ENCODE assay signal across 10 mouse cellular contexts in genomic region chr15:84639072-84639450, GRCm38 (mm10). TPM values are rescaled to one million over a fixed set of nuclear protein-coding genes. Genes with fewer than 3 reads are reported as not detected.
DNase-seq lines count a peak whose midpoint lies in the region; ATAC-seq and TF ChIP-seq lines count a peak whose summit lies in the region.
"Had no signal": no experiment of that assay in that cellular context is flagged by ENCODE, and none has a peak within 500 bp of the region (broad histone marks: within the 10 kb centered on the region; RNA-seq: fewer than 3 reads in every experiment).

No protein-coding gene starts in this region.

- H3K27me3 ChIP-seq in heart, embryonic 10.5 days (ENCODE audit: insufficient read depth, poor library complexity, severe bottlenecking), result no peaks in the 10 kb centered on the region
- H3K27me3 ChIP-seq in limb, embryonic 13.5 days, result no peaks in the 10 kb centered on the region

- H3K27ac ChIP-seq in heart, embryonic 10.5 days, result peak overlapping the region; percentile 89
- H3K27ac ChIP-seq in layer of hippocampus, adult 2 months, result peak overlapping the region; percentile 90
- peak overlapping the region; percentile 19; the same call in 1 of the 2 replicates for H3K27ac ChIP-seq in bone marrow macrophage, adult 2 months (ENCODE audit: insufficient read depth, low read depth, low read length)
- peak overlapping the region; percentile 69 for H3K27ac ChIP-seq in limb, embryonic 13.5 days

- WGBS in heart, embryonic 10.5 days, result 50% methylated on average over 5 of the region's 5 CpGs
- WGBS in limb, embryonic 13.5 days, result 34% methylated on average over 5 of the region's 5 CpGs

- no peaks in the 10 kb centered on the region for H3K9me3 ChIP-seq in heart, embryonic 10.5 days
- no peaks in the 10 kb centered on the region for H3K9me3 ChIP-seq in limb, embryonic 13.5 days

- no peak overlapping the region for H3K4me3 ChIP-seq in heart, embryonic 10.5 days
- no peak overlapping the region for H3K4me3 ChIP-seq in layer of hippocampus, adult 2 months
- no peak overlapping the region for H3K4me3 ChIP-seq in bone marrow macrophage, adult 2 months (ENCODE audit: insufficient read depth, low read length)
- H3K4me3 ChIP-seq in limb, embryonic 13.5 days, result no peak overlapping the region
- H3K4me3 ChIP-seq: myocyte had no signal

- no peak for DNase-seq in heart, embryonic 10.5 days (ENCODE audit: low spot score)
- no peak for DNase-seq in heart, postnatal 10 days
- no peak for DNase-seq in layer of hippocampus, adult 2 months (ENCODE audit: low spot score in 2 of 2)
- no peak for DNase-seq in layer of hippocampus, adult 11-12 months (ENCODE audit: low spot score)
- no peak for DNase-seq in cerebellum, adult 8-10 months
- DNase-seq in spleen, postnatal 14 days (ENCODE audit: low spot score in 2 of 2), result no peak

- H3K4me2 ChIP-seq in limb, embryonic 13.5 days (replicated peaks), result no peak overlapping the region

- no peak for ATAC-seq in limb, embryonic 13.5 days (ENCODE audit: low FRiP score, low read depth)
- ATAC-seq: inflammation-experienced regulatory T-cells, adult 6 months had no signal

- no peak for TF ChIP-seq CTCF in layer of hippocampus, adult 2 months (conservative IDR thresholded peaks at IDR 0.05)
- no peak for TF ChIP-seq CTCF in bone marrow macrophage, adult 2 months (IDR thresholded peaks at IDR 0.05; ENCODE audit: low read depth, low read length)

- peaks cover 59% of the 10 kb centered on the region for H3K4me1 ChIP-seq in heart, embryonic 10.5 days
- peaks cover 14% of the 10 kb centered on the region for H3K4me1 ChIP-seq in bone marrow macrophage, adult 2 months (ENCODE audit: control insufficient read depth, insufficient read depth, low read length)
- peaks cover 14% of the 10 kb centered on the region for H3K4me1 ChIP-seq in limb, embryonic 13.5 days

- no peak for TF ChIP-seq POLR2A in bone marrow macrophage, adult 2 months (IDR thresholded peaks at IDR 0.05; ENCODE audit: borderline replicate concordance, low read depth, low read length)

- intact Hi-C loops in heart, postnatal 10 days (cut with DNase I), result no loop called here

- H3K9ac ChIP-seq in limb, embryonic 13.5 days, result 0 out of 2 replicates have a peak overlapping the region, but pooled peaks have one; percentile 39

- H3K36me3 ChIP-seq in heart, embryonic 10.5 days, result no peaks in the 10 kb centered on the region
- no peaks in the 10 kb centered on the region for H3K36me3 ChIP-seq in limb, embryonic 13.5 days

RNA-seq across cellular contexts. Expression of gene Prr5, which starts 30.4 kb away (rescaled TPM):
- 30.6 and 33.1 TPM in 2 replicates for polyA plus RNA-seq in heart, embryonic 10.5 days (2016; fragmentation: Nextera tagmentation; extraction: Ambion mirVana)
- 10 to 100 TPM in 1 of 2 experiments, 1 to 10 TPM in 1; 7.0 to 11.9 TPM for total RNA-seq in heart, postnatal 10 days (2021)
- 10 to 100 TPM; 15.5 to 16.9 TPM for total RNA-seq in layer of hippocampus, adult 2 months (2021)
- polyA plus RNA-seq in bone marrow macrophage, adult 2 months (2012; ENCODE audit: insufficient read depth, insufficient read length, missing spikeins), result not detected in 2 replicates
- 31.1 and 31.8 TPM in 2 replicates for polyA plus RNA-seq in limb, embryonic 13.5 days (2015; fragmentation: Nextera tagmentation; extraction: Ambion mirVana)

Comparison
In these comparisons a context has a peak if more than half of its experiments do, and no peak if none do; other contexts are left out.
1. H3K27ac ChIP-seq: peak in every context shown above with its lines; median percentile 90 in layer of hippocampus, adult 2 months; 89 in heart, embryonic 10.5 days; 69 in limb, embryonic 13.5 days; 19 in bone marrow macrophage, adult 2 months.
2. RNA of gene Prr5, which starts 30.4 kb away (polyA plus RNA-seq): 30.6 to 33.1 TPM in heart, embryonic 10.5 days and 31.1 to 31.8 TPM in limb, embryonic 13.5 days; not detected in bone marrow macrophage, adult 2 months; every median in the first group is over 10 times any median in the second.